Mouse (Mus musculus): ENCODE results near the gene Sos2.
"Not testable (repeated sequence)": the region's sequence is repeated elsewhere in the genome, so short reads cannot be mapped to it uniquely, and the experiment has no call there.

Gene Sos2

GRCm38 (mm10) chr12:69569926-69570325 lies 111.7 kb downstream of the Sos2 start:
- DNase-seq (ENCODE audit: low spot score in 2 of 2), result no peak

GRCm38 (mm10) chr12:69568266-69568665 lies 113.4 kb downstream of the Sos2 start:
- no peak for DNase-seq (ENCODE audit: low spot score in 2 of 2)

DNA sequence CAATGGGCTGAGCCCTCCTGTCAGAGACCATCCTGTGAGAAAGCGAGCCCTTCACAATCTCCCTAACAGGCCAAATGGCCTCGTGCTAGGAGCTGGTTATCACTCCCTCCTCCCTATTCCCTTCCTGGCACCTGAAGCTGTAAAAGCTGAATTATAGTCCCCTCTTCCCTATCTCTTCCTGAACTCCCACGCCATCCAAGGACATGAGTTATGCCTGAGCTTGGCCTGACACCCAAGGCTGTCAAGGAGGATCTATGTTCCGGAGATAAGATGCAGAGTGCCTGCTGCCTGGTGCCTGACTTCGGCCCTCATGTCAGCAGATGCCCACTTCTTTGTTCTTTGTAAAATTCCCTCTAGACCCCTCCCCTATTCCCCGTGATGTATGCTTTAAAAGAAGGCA lies 120.6 kb downstream of the Sos2 start:
- not testable (repeated sequence) for DNase-seq (ENCODE audit: low spot score in 2 of 2)

GRCm38 (mm10) chr12:69556221-69556861 lies 125.3 kb downstream of the Sos2 start:
- DNase-seq (ENCODE audit: low spot score in 2 of 2), result no peak

DNA sequence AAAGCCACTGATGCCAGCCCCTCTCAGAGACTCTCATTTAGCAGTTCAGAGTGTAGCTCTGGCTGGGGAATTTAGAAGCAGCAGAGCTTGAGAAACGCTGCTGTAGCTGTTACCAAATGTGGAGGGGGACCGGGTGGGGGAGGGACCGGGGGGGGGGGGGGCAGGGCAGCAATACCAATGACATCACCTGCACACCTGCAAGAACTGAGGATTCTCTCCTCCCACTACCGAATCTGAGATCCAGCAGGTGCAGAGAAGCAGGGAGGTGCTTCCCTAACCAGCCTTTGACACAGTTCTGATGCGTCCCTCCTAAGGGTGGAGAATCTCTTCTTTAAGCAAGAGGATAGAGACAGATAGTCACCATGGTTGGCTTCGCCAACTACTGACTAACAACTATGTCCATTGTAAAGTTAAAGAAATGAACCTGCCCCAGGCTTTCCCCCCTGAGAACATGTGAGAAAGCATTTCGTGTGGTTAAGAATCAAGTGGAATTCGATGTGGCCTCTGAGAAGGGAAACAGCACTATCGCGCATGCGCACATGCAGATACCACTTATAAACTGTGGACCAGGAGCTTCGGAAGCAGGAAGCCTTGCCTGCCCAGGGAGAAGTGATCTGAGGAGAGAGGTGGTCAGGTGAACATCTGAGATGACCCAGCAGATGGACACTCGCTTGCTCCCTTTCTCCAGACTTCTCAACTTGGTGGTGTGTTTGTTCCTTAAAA lies 136.0 kb downstream of the Sos2 start:
- DNase-seq (ENCODE audit: low spot score in 2 of 2), result no peak

- no peak for DNase-seq (ENCODE audit: low spot score in 2 of 2)
Observed at GRCm38 (mm10) chr12:69544994-69545393, 136.7 kb downstream of the Sos2 start.

- DNase-seq (ENCODE audit: low spot score in 2 of 2), result no peak
Observed at GRCm38 (mm10) chr12:69544562-69544961, 137.1 kb downstream of the Sos2 start.

DNA sequence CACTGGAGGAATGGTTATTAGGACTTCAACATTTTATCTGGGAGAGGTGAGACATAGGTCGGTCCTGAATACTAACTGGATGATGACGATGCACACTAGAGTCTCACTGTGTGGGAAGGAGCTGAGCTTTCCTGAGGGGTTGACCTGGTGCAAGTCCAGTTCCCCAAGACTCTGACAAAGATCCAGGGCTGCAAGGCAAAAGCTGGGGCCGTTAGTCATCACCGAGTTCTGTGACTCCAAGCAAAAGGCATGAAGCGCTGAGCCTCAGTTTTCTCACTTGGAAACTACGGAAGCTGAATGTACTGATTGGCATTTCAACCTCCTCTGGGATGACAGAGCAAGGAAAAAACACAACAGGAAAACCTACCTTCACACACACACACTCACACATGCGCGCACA lies 139.3 kb downstream of the Sos2 start:
- no peak for DNase-seq (ENCODE audit: low spot score in 2 of 2)

DNA sequence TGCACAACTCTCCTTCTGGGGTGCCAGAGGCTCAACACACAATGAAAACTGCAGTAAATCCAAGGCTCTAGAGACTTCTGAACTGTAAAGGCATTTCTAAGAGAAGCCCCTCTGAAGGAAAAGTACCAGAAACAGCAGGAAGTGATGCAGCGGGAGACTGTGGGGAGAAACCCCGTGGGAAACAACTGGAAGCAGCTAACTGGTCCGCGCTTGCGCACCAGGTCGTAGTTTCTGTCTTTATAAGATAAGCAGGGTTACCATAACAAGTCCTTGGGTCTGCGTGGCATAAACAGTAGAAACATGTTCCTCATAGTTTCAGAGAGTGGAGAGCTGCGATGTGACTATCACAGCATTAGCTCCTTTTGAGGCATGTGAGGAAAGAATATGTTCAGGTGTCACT lies 140.0 kb downstream of the Sos2 start:
- DNase-seq (ENCODE audit: low spot score in 2 of 2), result no peak

DNA sequence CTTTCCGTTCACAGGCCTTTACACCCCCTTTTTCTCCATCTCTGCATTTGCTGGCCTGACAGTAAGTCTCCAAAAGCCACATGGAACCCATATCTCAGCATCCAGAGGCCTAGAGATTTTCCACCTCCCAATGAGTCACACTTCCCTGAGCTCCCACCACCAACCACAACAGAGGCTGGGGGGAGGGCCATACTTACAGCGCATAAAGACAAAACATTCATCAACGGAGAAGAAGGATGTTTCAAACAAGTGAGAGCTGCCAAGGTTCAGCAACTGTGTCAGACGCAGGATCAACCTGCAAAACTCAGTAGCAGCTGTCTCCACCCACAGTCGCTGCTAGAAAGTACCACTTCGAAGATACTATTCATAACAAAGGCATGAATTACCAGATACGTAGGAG lies 142.3 kb downstream of the Sos2 start:
- no peak for DNase-seq (ENCODE audit: low spot score in 2 of 2)

DNA sequence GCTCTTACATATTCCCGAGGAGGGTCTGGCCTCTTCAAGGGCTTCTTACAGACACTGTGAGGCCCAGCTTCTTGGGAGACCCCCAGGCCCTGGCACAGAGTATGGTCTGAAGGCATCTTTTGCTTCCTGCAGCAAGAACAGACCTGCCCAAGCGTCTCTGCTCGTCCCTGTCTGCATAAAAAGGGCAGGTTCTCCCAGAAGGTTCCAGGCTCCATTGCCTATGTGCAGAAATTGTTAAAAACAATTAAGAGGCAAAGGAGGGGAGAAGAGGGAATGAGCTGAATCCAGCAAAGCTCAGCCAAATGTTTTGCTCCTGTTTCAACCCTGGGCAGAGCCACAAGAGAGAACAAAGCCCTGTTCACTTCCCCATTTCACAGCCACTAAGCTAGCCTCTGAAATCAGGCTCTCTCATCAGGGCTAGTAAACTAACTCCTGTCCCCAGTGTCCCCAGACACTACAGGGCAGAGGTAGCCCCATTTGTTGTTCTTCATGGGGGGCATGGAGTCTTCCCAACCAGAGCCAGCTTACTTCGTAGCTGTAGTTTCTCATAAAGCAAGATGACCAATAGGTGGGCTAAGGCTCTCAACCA lies 143.2 kb downstream of the Sos2 start:
- DNase-seq (ENCODE audit: low spot score in 2 of 2), result no peak

DNA sequence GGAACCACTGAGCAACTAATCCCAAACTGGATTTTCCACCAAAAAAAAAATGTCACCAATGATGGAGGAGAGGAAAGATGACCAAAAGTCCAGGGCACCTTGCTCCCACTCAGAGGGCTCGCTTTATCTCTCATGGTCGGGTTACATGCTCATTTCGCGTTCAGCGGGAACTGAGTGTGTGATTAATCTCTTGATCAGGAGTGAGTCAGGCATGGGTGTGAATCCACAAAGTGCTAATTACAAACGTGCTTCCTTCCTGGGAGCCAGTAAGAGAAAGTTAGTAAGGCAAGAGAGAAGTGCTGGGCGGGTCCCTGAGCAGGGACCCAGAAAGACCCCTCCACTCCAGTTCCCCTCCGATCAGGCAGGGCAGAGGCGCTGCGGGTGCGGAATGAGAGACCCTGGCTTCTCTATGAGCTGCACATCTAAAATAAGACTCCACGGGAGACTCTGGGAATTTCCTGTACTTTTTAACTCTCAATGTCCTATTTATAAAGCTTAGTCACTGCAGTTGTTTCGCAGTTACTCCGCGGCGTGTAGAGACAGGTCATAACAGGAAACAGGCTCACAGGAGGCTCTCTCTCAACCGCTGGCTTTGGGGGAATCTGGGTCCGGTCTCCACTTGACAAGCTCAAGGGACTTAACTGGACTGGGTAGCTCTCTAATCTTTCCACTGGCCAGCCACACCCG lies 143.8 kb downstream of the Sos2 start:
- DNase-seq (ENCODE audit: low spot score in 2 of 2), result peak; percentile 60 to 70

DNA sequence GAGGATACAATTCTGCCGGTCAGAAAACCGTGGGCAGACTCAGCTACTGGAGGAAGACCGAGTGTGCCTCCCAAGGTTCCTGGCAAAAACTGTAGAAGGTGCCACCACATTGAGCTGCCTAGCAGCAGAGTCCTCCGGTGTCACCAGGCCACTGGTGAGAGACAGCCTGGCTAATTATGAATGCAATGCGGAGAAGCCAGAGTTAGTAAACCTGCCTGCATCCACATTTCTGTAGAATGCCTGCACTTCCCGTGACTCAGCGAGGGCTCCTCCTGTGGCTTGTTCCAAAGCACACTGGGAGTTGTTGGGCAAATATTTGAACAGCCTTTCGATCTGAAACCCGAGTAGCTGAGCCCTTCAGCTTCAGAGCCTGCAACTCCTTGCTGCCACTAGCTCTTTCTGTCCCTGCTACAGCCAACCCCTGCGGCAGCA lies 144.4 kb downstream of the Sos2 start:
- DNase-seq (ENCODE audit: low spot score in 2 of 2), result peak; percentile 33 to 76

GRCm38 (mm10) chr12:69536616-69537242 lies 144.9 kb downstream of the Sos2 start:
- no peak for DNase-seq (ENCODE audit: low spot score in 2 of 2)
